Mouse (Mus musculus): ENCODE results near the gene Serpinf2. TPM values are rescaled to one million over a fixed set of nuclear protein-coding genes. Genes with fewer than 3 reads are reported as not detected.

Serpinf2 gene
- polyA plus RNA-seq, 1 experiment: 126 TPM

GRCm38 (mm10) chr11:75429019-75429705, 10.2 kb downstream of the Serpinf2 start:
- H3K36me3 ChIP-seq (ENCODE audit: control insufficient read depth, insufficient read depth, low read length): no peaks in the 10 kb centered on the region; the same call in 1 of the 2 replicates
- no peak for TF ChIP-seq POLR2A (IDR thresholded peaks at IDR 0.05; ENCODE audit: low read depth, low read length)
- TF ChIP-seq CTCF (conservative IDR thresholded peaks at IDR 0.05; ENCODE audit: insufficient read depth, insufficient read length, low read depth, low read length): no peak
- DNase-seq: no peak
- no peak overlapping the region for H3K27ac ChIP-seq (ENCODE audit: insufficient read depth, low read depth, low read length)
- no peaks in the 10 kb centered on the region for H3K4me1 ChIP-seq (ENCODE audit: control insufficient read depth, insufficient read depth, low read length)
- 77% methylated on average over 9 of the region's 9 CpGs for WGBS
- no peaks in the 10 kb centered on the region for H3K27me3 ChIP-seq (replicated peaks; ENCODE audit: control insufficient read depth, insufficient read depth, low read length)
- no peak overlapping the region for H3K4me3 ChIP-seq (ENCODE audit: insufficient read depth, low read depth, low read length)

GRCm38 (mm10) chr11:75424459-75424858, 14.9 kb downstream of the Serpinf2 start:
- no peak for TF ChIP-seq CTCF (conservative IDR thresholded peaks at IDR 0.05; ENCODE audit: insufficient read depth, insufficient read length, low read depth, low read length)
- TF ChIP-seq POLR2A (IDR thresholded peaks at IDR 0.05; ENCODE audit: low read depth, low read length): no peak
- Histone ChIP-seq H3K4me1 (ENCODE audit: control insufficient read depth, insufficient read depth, low read length) (no peaks in the 10 kb centered on the region), H3K4me3 (ENCODE audit: insufficient read depth, low read depth, low read length) (no peak overlapping the region), H3K27me3 (replicated peaks; ENCODE audit: control insufficient read depth, insufficient read depth, low read length) (no peaks in the 10 kb centered on the region), H3K36me3 (ENCODE audit: control insufficient read depth, insufficient read depth, low read length) (no peaks in the 10 kb centered on the region), H3K27ac (ENCODE audit: insufficient read depth, low read depth, low read length) (no peak overlapping the region)
- 86% methylated on average over 3 of the region's 3 CpGs for WGBS
- DNase-seq: no peak

DNA sequence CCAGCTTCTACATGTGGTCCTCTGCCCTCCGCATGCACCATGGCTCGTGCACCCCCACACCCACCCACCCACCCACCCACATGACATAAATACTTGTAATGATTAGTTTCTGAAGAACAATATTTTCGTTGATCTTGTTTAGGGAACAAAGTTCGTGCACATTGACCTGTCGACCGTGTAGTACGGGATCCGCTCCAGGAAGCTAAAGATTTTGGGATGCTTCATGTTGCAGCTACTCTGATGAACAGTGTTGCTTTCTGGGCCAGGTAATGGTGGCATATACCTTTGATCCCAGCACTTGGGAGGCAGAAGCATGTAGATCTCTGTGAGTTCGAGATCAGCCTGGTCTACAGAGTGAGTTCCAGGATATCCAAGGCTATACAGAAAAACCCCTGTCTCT, 15.4 kb downstream of the Serpinf2 start:
- Histone ChIP-seq H3K4me3 (ENCODE audit: insufficient read depth, low read depth, low read length) (no peak overlapping the region), H3K36me3 (ENCODE audit: control insufficient read depth, insufficient read depth, low read length) (no peaks in the 10 kb centered on the region), H3K27ac (ENCODE audit: insufficient read depth, low read depth, low read length) (no peak overlapping the region), H3K27me3 (replicated peaks; ENCODE audit: control insufficient read depth, insufficient read depth, low read length) (no peaks in the 10 kb centered on the region), H3K4me1 (ENCODE audit: control insufficient read depth, insufficient read depth, low read length) (no peaks in the 10 kb centered on the region)
- TF ChIP-seq CTCF (conservative IDR thresholded peaks at IDR 0.05; ENCODE audit: insufficient read depth, insufficient read length, low read depth, low read length) (no peak), POLR2A (IDR thresholded peaks at IDR 0.05; ENCODE audit: low read depth, low read length) (no peak)
- DNase-seq: no peak
- 79% methylated on average over 9 of the region's 9 CpGs for WGBS

- Histone ChIP-seq H3K4me1 (ENCODE audit: control insufficient read depth, insufficient read depth, low read length) (no peaks in the 10 kb centered on the region), H3K4me3 (ENCODE audit: insufficient read depth, low read depth, low read length) (no peak overlapping the region), H3K36me3 (ENCODE audit: control insufficient read depth, insufficient read depth, low read length) (no peaks in the 10 kb centered on the region), H3K27me3 (replicated peaks; ENCODE audit: control insufficient read depth, insufficient read depth, low read length) (no peaks in the 10 kb centered on the region), H3K27ac (ENCODE audit: insufficient read depth, low read depth, low read length) (no peak overlapping the region)
- WGBS: 85% methylated on average over 3 of the region's 3 CpGs
- TF ChIP-seq POLR2A (IDR thresholded peaks at IDR 0.05; ENCODE audit: low read depth, low read length) (no peak), CTCF (conservative IDR thresholded peaks at IDR 0.05; ENCODE audit: insufficient read depth, insufficient read length, low read depth, low read length) (no peak)
- no peak for DNase-seq
Measured at GRCm38 (mm10) chr11:75423091-75423490, 16.3 kb downstream of the Serpinf2 start.

- no peak for DNase-seq
- Histone ChIP-seq H3K36me3 (ENCODE audit: control insufficient read depth, insufficient read depth, low read length) (no peaks in the 10 kb centered on the region), H3K27ac (ENCODE audit: insufficient read depth, low read depth, low read length) (no peak within 1 kb of the TSS), H3K4me1 (ENCODE audit: control insufficient read depth, insufficient read depth, low read length) (no peaks in the 10 kb centered on the region), H3K27me3 (replicated peaks; ENCODE audit: control insufficient read depth, insufficient read depth, low read length) (no peaks in the 10 kb centered on the region), H3K4me3 (ENCODE audit: insufficient read depth, low read depth, low read length) (no peak within 1 kb of the TSS)
- TF ChIP-seq CTCF (conservative IDR thresholded peaks at IDR 0.05; ENCODE audit: insufficient read depth, insufficient read length, low read depth, low read length) (no peak), POLR2A (IDR thresholded peaks at IDR 0.05; ENCODE audit: low read depth, low read length) (no peak)
- WGBS: 53% methylated on average over 10 of the region's 10 CpGs
Measured at GRCm38 (mm10) chr11:75422013-75422792, 17.2 kb downstream of the Serpinf2 start, which contains the start of gene Serpinf1. Serpinf1 (minus strand) TSS chr11:75422701.

DNA sequence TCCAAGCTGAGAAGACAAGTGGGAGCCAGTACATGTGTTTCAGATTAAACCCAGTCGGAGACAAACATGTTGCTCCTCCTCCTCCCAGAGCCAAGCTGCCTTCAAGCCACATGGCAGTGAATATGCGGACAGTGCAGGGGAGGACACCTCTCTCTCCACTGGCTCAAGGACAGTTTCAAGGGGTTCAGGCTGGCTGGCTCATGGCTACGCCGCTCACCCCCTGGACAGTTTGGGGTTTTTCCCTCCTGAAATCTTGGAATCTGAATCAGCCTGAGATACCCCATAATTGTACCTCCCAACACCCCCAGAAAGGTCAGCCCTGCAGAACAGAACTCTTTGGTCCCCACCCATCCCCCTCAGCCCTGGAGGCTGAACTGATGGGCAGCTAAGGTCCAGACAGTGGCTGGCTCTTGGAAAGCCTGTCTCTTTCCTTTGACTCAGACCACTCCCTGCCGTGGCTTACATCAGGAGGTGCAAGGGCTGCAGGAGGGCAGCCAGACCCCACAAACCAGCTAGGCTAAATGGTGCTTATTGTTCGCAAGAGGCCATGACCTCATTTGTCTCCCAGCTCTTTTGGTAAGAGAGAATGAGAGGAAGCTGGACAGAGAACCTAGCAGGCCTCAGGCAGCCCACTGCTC, 17.9 kb downstream of the Serpinf2 start:
- TF ChIP-seq CTCF (conservative IDR thresholded peaks at IDR 0.05; ENCODE audit: insufficient read depth, insufficient read length, low read depth, low read length): no peak
- no peak for TF ChIP-seq POLR2A (IDR thresholded peaks at IDR 0.05; ENCODE audit: low read depth, low read length)
- 75% methylated on average over 6 of the region's 6 CpGs for WGBS

More for the DNA sequence above, 17.9 kb downstream of the Serpinf2 start:
- Histone ChIP-seq H3K27ac (ENCODE audit: insufficient read depth, low read depth, low read length) (no peak overlapping the region), H3K36me3 (ENCODE audit: control insufficient read depth, insufficient read depth, low read length) (no peaks in the 10 kb centered on the region), H3K4me3 (ENCODE audit: insufficient read depth, low read depth, low read length) (no peak overlapping the region), H3K27me3 (replicated peaks; ENCODE audit: control insufficient read depth, insufficient read depth, low read length) (no peaks in the 10 kb centered on the region), H3K4me1 (ENCODE audit: control insufficient read depth, insufficient read depth, low read length) (no peaks in the 10 kb centered on the region)
- no peak for DNase-seq

Data from kidney, adult 2 months (tissue).